Mouse (Mus musculus) intestine, postnatal 0 days (tissue): Measurements from ENCODE around the gene Ccnt1. TPM values are rescaled to one million over a fixed set of nuclear protein-coding genes. Genes with fewer than 3 reads are reported as not detected.
A peak's percentile ranks its signal among the peaks of the same experiment; 100 is the strongest.

Experiments used
- ATAC-seq: fragments of 200-750 bp; cut with Nextera tagmentation; 2 replicates; pipeline ENCODE4 v1.8.0; 2017; ENCODE audit warnings: mild to moderate bottlenecking, moderate TSS enrichment, moderate library complexity
- H3K27ac ChIP-seq: fragments of 300-500 bp; sonication (generic); 2 replicates; pipeline ENCODE4 v1.5.1; 2014; ENCODE audit warnings: mild to moderate bottlenecking, low read depth, low read length, moderate library complexity
- H3K27me3 ChIP-seq: fragments of 300-500 bp; sonication (generic); replicated peaks from 2 replicates; pipeline ENCODE4 v1.6.1; 2014; ENCODE audit warnings: low read length, mixed read lengths; ENCODE audit not compliant: control insufficient read depth, insufficient read depth
- H3K36me3 ChIP-seq: fragments of 300-500 bp; sonication (generic); 2 replicates; pipeline ENCODE4 v1.6.1; 2014; ENCODE audit warnings: mild to moderate bottlenecking, moderate library complexity; ENCODE audit not compliant: control insufficient read depth, insufficient read depth
- H3K4me1 ChIP-seq: fragments of 300-500 bp; sonication (generic); replicated peaks from 2 replicates; pipeline ENCODE4 v1.6.1; 2014; ENCODE audit warnings: antibody characterized with exemption, low read length, mixed read lengths; ENCODE audit not compliant: control insufficient read depth, insufficient read depth
- H3K4me2 ChIP-seq: fragments of 300-500 bp; sonication (generic); replicated peaks from 2 replicates; pipeline ENCODE4 v1.6.1; 2014; ENCODE audit warnings: low read depth, mild to moderate bottlenecking, moderate library complexity
- H3K4me3 ChIP-seq: fragments of 300-500 bp; sonication (generic); 2 replicates; pipeline ENCODE4 v1.5.1; 2014; ENCODE audit warnings: low read depth, low read length
- H3K9ac ChIP-seq: fragments of 300-500 bp; sonication (generic); 2 replicates; pipeline ENCODE4 v1.6.1; 2014; ENCODE audit warnings: mild to moderate bottlenecking, low read depth, low read length
- H3K9me3 ChIP-seq: fragments of 300-500 bp; sonication (generic); 2 replicates; pipeline ENCODE4 v1.6.1; 2016; ENCODE audit warnings: mixed run types; ENCODE audit not compliant: control insufficient read depth
- CTCF ChIP-seq: sonication (generic); IDR thresholded peaks from 2 replicates; pipeline ENCODE4 v1.5.1; 2016; ENCODE audit warnings: low read depth, mild to moderate bottlenecking, control low read depth, antibody characterized with exemption, moderate library complexity
- WGBS: fragments of 180-500 bp; shearing (Covaris S2); extraction: QIAGEN DNeasy Blood & Tissue Kit; methylation state at CpG from one replicate; pipeline ENCODE4 v1.1.7; 2014; 5-methylcytosine and 5-hydroxymethylcytosine counted together
- polyA plus RNA-seq: library from polyadenylated mRNA; unstranded; fragments of >200 nt; fragmentation: Nextera tagmentation; extraction: Ambion mirVana; gene quantifications from 2 replicates; pipeline ENCODE4 v1.2.1, GENCODE M21; 2015

Gene Ccnt1
- polyA plus RNA-seq, 1 experiment from 2014 or later: 21.1 TPM

GRCm38 (mm10) chr15:98600036-98600709, 29.4 kb upstream of the Ccnt1 start:
- H3K9ac ChIP-seq: no peak overlapping the region
- no peaks in the 10 kb centered on the region for H3K9me3 ChIP-seq
- TF ChIP-seq CTCF: no peak
- no peak for ATAC-seq
- H3K4me3 ChIP-seq: no peak overlapping the region
- H3K4me2 ChIP-seq: no peak overlapping the region; the same call in 1 of the 2 replicates
- H3K4me1 ChIP-seq: peaks cover 6% of the 10 kb centered on the region
- H3K27me3 ChIP-seq: no peaks in the 10 kb centered on the region
- H3K36me3 ChIP-seq: peaks cover 81% of the 10 kb centered on the region
- whole genome bisulfite sequencing: 86% methylated on average over 12 of the region's 12 CpGs
- H3K27ac ChIP-seq: no peak overlapping the region

DNA sequence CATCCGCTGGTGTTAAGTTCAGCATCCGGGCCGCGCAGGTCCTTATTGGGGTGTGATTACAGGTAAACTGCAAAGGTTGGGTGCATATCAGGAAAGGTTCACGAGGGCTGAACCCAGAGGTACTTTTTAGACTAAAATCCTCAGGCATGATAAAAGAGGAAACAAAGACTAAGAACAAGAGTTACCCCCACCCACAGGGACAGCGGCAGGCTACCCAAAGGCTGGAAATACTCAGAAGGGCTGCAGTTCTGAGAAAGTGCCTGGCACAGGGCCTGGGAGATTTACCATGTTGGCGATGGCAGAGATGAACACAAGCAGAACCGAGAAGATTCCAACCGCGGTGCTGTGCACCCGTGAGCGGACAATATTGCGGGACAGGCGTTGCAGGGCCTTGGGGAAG, 25.9 kb upstream of the Ccnt1 start:
- Histone ChIP-seq H3K4me1 (no peaks in the 10 kb centered on the region; the same call in 1 of the 2 replicates), H3K9me3 (no peaks in the 10 kb centered on the region), H3K9ac (no peak overlapping the region), H3K27me3 (no peaks in the 10 kb centered on the region), H3K27ac (no peak overlapping the region), H3K4me3 (no peak overlapping the region), H3K36me3 (peaks cover 97% of the 10 kb centered on the region), H3K4me2 (no peak overlapping the region)
- TF ChIP-seq CTCF: no peak
- no peak for ATAC-seq
- WGBS: 90% methylated on average over 14 of the region's 14 CpGs

DNA sequence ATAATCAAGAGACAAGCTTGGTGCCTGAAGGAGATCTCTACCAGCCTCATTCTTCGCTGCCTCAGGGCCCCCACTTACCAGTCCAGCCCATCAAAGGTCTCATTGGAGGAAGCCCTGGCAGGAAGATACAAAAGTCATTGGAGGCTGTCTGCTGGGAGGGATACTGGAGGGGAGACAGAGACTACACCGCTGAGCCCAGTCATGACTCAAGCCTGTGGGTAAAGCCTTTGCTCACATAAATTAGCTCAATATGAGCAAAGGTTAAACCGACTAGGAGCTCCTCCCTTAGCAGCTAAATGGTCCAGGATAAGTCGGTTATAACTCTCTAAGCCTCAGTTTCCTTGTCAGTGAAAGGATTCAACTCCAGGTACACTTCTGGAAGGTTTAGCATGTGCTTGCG, 24.3 kb upstream of the Ccnt1 start:
- no peaks in the 10 kb centered on the region; the same call in 1 of the 2 replicates for H3K4me1 ChIP-seq
- peaks cover 98% of the 10 kb centered on the region for H3K36me3 ChIP-seq
- peak overlapping the region; percentile 50; the same call in 1 of the 2 replicates for H3K27ac ChIP-seq
- 58% methylated on average over 5 of the region's 5 CpGs for WGBS
- H3K4me2 ChIP-seq: no peak overlapping the region
- no peaks in the 10 kb centered on the region for H3K9me3 ChIP-seq
- no peak for TF ChIP-seq CTCF
- H3K27me3 ChIP-seq: no peaks in the 10 kb centered on the region
- no peak overlapping the region for H3K9ac ChIP-seq
- peak; percentile 53 for ATAC-seq
- no peak overlapping the region for H3K4me3 ChIP-seq

DNA sequence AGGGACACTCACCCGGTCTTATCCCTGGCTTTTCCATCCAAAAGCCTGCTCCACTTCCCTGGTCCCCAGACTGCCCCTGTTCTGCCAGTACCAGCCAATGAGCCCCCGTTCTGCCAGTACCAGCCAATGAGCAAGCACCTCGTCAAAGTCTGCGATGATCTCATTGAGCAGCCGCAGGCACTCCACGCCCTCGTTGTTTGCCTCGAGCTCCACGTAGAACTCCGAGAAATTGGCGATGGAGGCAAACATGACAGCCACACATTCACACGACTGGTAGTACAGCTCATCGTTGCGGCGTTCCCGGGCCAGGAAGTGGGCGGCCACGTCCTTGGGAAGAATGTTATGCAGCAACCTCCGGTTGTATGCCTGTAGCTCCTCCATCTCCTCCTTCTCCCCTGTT, 23.5 kb upstream of the Ccnt1 start:
- Histone ChIP-seq H3K27me3 (no peaks in the 10 kb centered on the region), H3K9ac (no peak overlapping the region), H3K4me1 (no peaks in the 10 kb centered on the region; the same call in none of the 2 replicates), H3K9me3 (no peaks in the 10 kb centered on the region), H3K36me3 (peaks cover 96% of the 10 kb centered on the region), H3K4me3 (no peak overlapping the region), H3K27ac (no peak overlapping the region), H3K4me2 (no peak overlapping the region)
- WGBS: 76% methylated on average over 19 of the region's 19 CpGs
- TF ChIP-seq CTCF: no peak
- ATAC-seq: no peak

DNA sequence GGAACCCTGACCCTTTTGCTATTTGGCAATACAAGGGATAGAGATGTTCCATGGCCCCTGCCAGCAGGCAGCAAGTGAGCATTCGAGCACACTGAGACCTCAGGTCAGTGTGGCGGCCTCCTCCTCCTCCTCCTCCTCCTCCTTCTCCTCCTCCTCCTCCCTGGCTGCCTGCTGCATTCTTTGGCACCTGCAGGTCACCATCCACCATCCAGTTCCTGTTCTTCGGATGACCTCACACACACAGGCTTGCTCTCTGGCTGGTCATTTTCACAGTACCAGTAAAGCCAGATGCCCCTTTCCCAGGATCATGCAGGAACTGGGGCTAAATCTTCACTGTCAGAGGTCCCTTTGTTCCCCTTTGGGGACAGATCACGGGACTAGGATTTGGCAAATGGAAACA, 20.7 kb upstream of the Ccnt1 start:
- Histone ChIP-seq H3K4me2 (no peak overlapping the region), H3K27me3 (no peaks in the 10 kb centered on the region), H3K4me3 (no peak overlapping the region), H3K27ac (no peak overlapping the region), H3K9ac (no peak overlapping the region), H3K4me1 (no peaks in the 10 kb centered on the region; the same call in none of the 2 replicates), H3K36me3 (peaks cover 68% of the 10 kb centered on the region), H3K9me3 (no peaks in the 10 kb centered on the region)
- no peak for ATAC-seq
- WGBS: 69% methylated on average over 4 of the region's 4 CpGs
- TF ChIP-seq CTCF: no peak

DNA sequence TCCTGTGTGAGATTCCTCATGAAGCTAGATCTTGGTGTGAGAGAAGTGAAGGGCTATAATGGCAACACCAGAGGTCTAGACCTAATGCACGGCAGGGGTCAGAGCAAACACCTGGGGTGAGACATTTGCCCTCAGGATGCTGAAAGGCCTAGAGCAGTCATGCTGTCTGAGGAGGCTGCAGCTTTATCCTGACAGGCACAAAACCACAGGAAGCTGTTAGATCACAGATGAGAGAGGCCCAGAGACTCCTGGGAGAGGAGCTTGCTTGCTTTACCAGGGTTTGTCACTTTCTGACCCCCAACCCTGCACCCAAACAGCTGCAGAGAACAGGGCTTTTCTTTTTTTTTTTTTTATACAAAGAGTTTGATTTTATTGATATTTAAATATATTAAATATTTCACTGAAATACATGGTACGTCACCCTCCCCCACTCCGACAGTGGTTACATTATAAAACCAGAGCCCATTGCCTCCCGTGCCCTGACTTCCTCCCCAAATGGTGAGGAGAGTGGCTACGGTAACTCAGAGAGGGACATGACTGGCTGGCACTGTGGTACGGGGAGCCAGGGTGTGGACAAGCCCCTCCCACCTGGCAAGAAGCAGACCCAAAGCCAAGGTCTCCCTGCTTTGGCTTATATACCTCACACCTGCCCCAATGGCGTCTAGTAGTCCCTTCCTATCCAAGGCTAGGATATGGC, 19.1 kb upstream of the Ccnt1 start:
- TF ChIP-seq CTCF: no peak
- Histone ChIP-seq H3K4me2 (no peak overlapping the region), H3K36me3 (peaks cover 54% of the 10 kb centered on the region), H3K9ac (no peak overlapping the region), H3K4me1 (no peaks in the 10 kb centered on the region; the same call in 1 of the 2 replicates), H3K4me3 (no peak overlapping the region), H3K27ac (no peak overlapping the region), H3K27me3 (no peaks in the 10 kb centered on the region), H3K9me3 (no peaks in the 10 kb centered on the region)
- ATAC-seq: no peak
- 58% methylated on average over 7 of the region's 7 CpGs for WGBS
